Comparison of ENCODE assay signal across 12 mouse cellular contexts in genomic region chr2:34843211-34843939, GRCm38 (mm10). TPM values are rescaled to one million over a fixed set of nuclear protein-coding genes. Genes with fewer than 3 reads are reported as not detected.
DNase-seq lines count a peak whose midpoint lies in the region; ATAC-seq and TF ChIP-seq lines count a peak whose summit lies in the region.
"Had no signal": no experiment of that assay in that cellular context is flagged by ENCODE, and none has a peak within 500 bp of the region (broad histone marks: within the 10 kb centered on the region; RNA-seq: fewer than 3 reads in every experiment).

No protein-coding gene starts in this region.

- no peak overlapping the region for H3K4me2 ChIP-seq in heart, embryonic 11.5 days
- H3K4me2 ChIP-seq in midbrain, embryonic 14.5 days (ENCODE audit: low read length), result no peak overlapping the region
- H3K4me2 ChIP-seq: lung, embryonic 15.5 days; neural tube, embryonic 13.5 days had no signal

- H3K4me3 ChIP-seq in heart, adult 2 months, result no peak overlapping the region
- H3K4me3 ChIP-seq in heart, embryonic 11.5 days (ENCODE audit: low read depth, low read length), result no peak overlapping the region
- no peak overlapping the region for H3K4me3 ChIP-seq in midbrain, embryonic 10.5 days
- no peak overlapping the region for H3K4me3 ChIP-seq in midbrain, embryonic 14.5 days (replicated peaks; ENCODE audit: low read depth, low read length)
- H3K4me3 ChIP-seq: lung, embryonic 15.5 days; neural tube, embryonic 13.5 days had no signal

- no peak overlapping the region for H3K9ac ChIP-seq in heart, adult 2 months (ENCODE audit: low read depth, low read length)
- no peak overlapping the region for H3K9ac ChIP-seq in heart, embryonic 11.5 days (ENCODE audit: low read depth, low read length)
- H3K9ac ChIP-seq in midbrain, embryonic 14.5 days (replicated peaks; ENCODE audit: low read length), result no peak overlapping the region
- H3K9ac ChIP-seq: lung, embryonic 15.5 days; neural tube, embryonic 13.5 days had no signal

- intact Hi-C loops in heart, adult 2 months (cut with DNase I), result no loop called here
- intact Hi-C loops in heart, postnatal 36 days (cut with DNase I), result loop anchor here (10.0 kb wide), 1 partner anchor 121 kb away; the partner anchor contains the start of gene Traf1

- peak overlapping the region; percentile 73 for H3K27ac ChIP-seq in heart, adult 2 months
- H3K27ac ChIP-seq in heart, embryonic 11.5 days (ENCODE audit: low read depth, low read length), result no peak overlapping the region
- H3K27ac ChIP-seq in midbrain, embryonic 10.5 days (replicated peaks), result no peak overlapping the region
- no peak overlapping the region for H3K27ac ChIP-seq in midbrain, embryonic 14.5 days (replicated peaks; ENCODE audit: low read depth, low read length)
- H3K27ac ChIP-seq: lung, embryonic 15.5 days; neural tube, embryonic 13.5 days had no signal

- DNase-seq in heart, adult 2 months, result peak; percentile 83 to 85
- DNase-seq in adrenal gland, postnatal 14 days, result peak; percentile 83
- peak; percentile 76 to 77 for DNase-seq in heart, postnatal 36 days
- peak; percentile 73 to 82 for DNase-seq in lung, postnatal 4 days
- no peak for DNase-seq in midbrain, embryonic 10.5 days (ENCODE audit: low spot score)
- DNase-seq in midbrain, embryonic 14.5 days, result no peak

- WGBS in heart, adult 2 months, result 32% methylated on average over 11 of the region's 11 CpGs
- WGBS in heart, embryonic 11.5 days (ENCODE audit: insufficient replicate concordance), result 81% methylated on average over 11 of the region's 11 CpGs
- 86% methylated on average over 11 of the region's 11 CpGs for WGBS in midbrain, embryonic 10.5 days
- 85% methylated on average over 11 of the region's 11 CpGs for WGBS in midbrain, embryonic 14.5 days

- no peak for TF ChIP-seq CTCF in heart, adult 2 months (IDR thresholded peaks at IDR 0.05)

- no peaks in the 10 kb centered on the region for H3K79me2 ChIP-seq in heart, adult 2 months (replicated peaks; ENCODE audit: control insufficient read depth, insufficient read depth, low read length)

- no peaks in the 10 kb centered on the region for H3K9me3 ChIP-seq in heart, embryonic 11.5 days (replicated peaks; ENCODE audit: control insufficient read depth, low read length)
- no peaks in the 10 kb centered on the region for H3K9me3 ChIP-seq in midbrain, embryonic 10.5 days (replicated peaks)
- no peaks in the 10 kb centered on the region for H3K9me3 ChIP-seq in midbrain, embryonic 14.5 days (ENCODE audit: control insufficient read depth, low read length)
- H3K9me3 ChIP-seq: lung, embryonic 15.5 days; neural tube, embryonic 13.5 days had no signal

- ATAC-seq in heart, embryonic 11.5 days (replicated peaks; ENCODE audit: insufficient number of reproducible peaks, low FRiP score, low TSS enrichment), result no peak
- no peak for ATAC-seq in midbrain, embryonic 14.5 days (ENCODE audit: low FRiP score, low TSS enrichment)
- no peak for ATAC-seq in erythroid progenitor cell, adult 5-6 weeks (replicated peaks; ENCODE audit: low FRiP score, poor library complexity, severe bottlenecking)

- no peaks in the 10 kb centered on the region for H3K27me3 ChIP-seq in heart, adult 2 months (ENCODE audit: control insufficient read depth, insufficient read depth, low read length)
- no peaks in the 10 kb centered on the region for H3K27me3 ChIP-seq in heart, embryonic 11.5 days (ENCODE audit: control insufficient read depth, insufficient read depth, low read length)
- H3K27me3 ChIP-seq in midbrain, embryonic 10.5 days (ENCODE audit: low read depth, poor library complexity, severe bottlenecking), result no peaks in the 10 kb centered on the region
- no peaks in the 10 kb centered on the region for H3K27me3 ChIP-seq in midbrain, embryonic 14.5 days (ENCODE audit: control insufficient read depth, insufficient read depth, low read length)
- H3K27me3 ChIP-seq: neural tube, embryonic 13.5 days had no signal

- peak; percentile 88 for TF ChIP-seq EP300 in heart, adult 2 months (IDR thresholded peaks at IDR 0.05; ENCODE audit: insufficient read depth, low read depth, low read length)

- no peaks in the 10 kb centered on the region for H3K36me3 ChIP-seq in heart, adult 2 months (ENCODE audit: control insufficient read depth, insufficient read depth, low read length)
- no peaks in the 10 kb centered on the region for H3K36me3 ChIP-seq in heart, embryonic 11.5 days (ENCODE audit: control insufficient read depth, insufficient read depth, low read length)
- 0 out of 2 replicates have a peak, but pooled peaks cover 3% of the 10 kb centered on the region for H3K36me3 ChIP-seq in midbrain, embryonic 10.5 days
- H3K36me3 ChIP-seq in midbrain, embryonic 14.5 days (ENCODE audit: control insufficient read depth, insufficient read depth, low read length), result no peaks in the 10 kb centered on the region
- H3K36me3 ChIP-seq: lung, embryonic 15.5 days; neural tube, embryonic 13.5 days had no signal

- TF ChIP-seq POLR2A in heart, adult 2 months (IDR thresholded peaks at IDR 0.05; ENCODE audit: insufficient read depth, low read depth, low read length), result peak; percentile 43; the same call in 1 of the 2 replicates

- H3K4me1 ChIP-seq in heart, adult 2 months (ENCODE audit: control insufficient read depth, insufficient read depth, low read length), result peaks cover 1% of the 10 kb centered on the region
- H3K4me1 ChIP-seq in heart, embryonic 11.5 days (ENCODE audit: control insufficient read depth, insufficient read depth, low read length), result no peaks in the 10 kb centered on the region
- H3K4me1 ChIP-seq in midbrain, embryonic 10.5 days, result no peaks in the 10 kb centered on the region
- H3K4me1 ChIP-seq in midbrain, embryonic 14.5 days (ENCODE audit: control insufficient read depth, insufficient read depth, low read length), result no peaks in the 10 kb centered on the region
- H3K4me1 ChIP-seq: lung, embryonic 15.5 days; neural tube, embryonic 13.5 days had no signal

RNA-seq across cellular contexts. Expression of gene Gm34653, which starts 10.6 kb away (rescaled TPM):
- total RNA-seq in heart, adult 2 months (2021), result not detected
- not detected in 2 replicates for polyA plus RNA-seq in heart, adult 2 months (2012; rRNA removed)
- not detected in 2 replicates for polyA plus RNA-seq in heart, embryonic 11.5 days (2014; fragmentation: Nextera tagmentation; extraction: Ambion mirVana)
- total RNA-seq in adrenal gland, postnatal 14 days (2021), result not detected in 2 replicates
- total RNA-seq in heart, postnatal 36 days (2021), result not detected
- not detected in 2 replicates for polyA plus RNA-seq in midbrain, embryonic 10.5 days (2016; fragmentation: Nextera tagmentation; extraction: Ambion mirVana)
- polyA plus RNA-seq in midbrain, embryonic 14.5 days (2014; fragmentation: Nextera tagmentation; extraction: Ambion mirVana), result 0.13 TPM in 1 of 2 replicates, not detected in the other
- total RNA-seq in erythroid progenitor cell, adult 5-6 weeks (2015; ENCODE audit: low replicate concordance), result 1.3 TPM in 1 of 2 replicates, not detected in the other
- total RNA-seq in erythroid progenitor cell, adult 5-6 weeks (2017; ENCODE audit: low replicate concordance), result not detected in 2 replicates
- total RNA-seq: layer of hippocampus, adult 8-10 months had no signal
- polyA plus RNA-seq: embryonic facial prominence, embryonic 14.5 days; lung, embryonic 15.5 days; neural tube, embryonic 13.5 days had no signal

RNA-seq across cellular contexts. Expression of gene Fbxw2, which starts 17.3 kb away (rescaled TPM):
- total RNA-seq in heart, adult 2 months (2021), result 10 to 100 TPM; 40.2 to 45.3 TPM
- polyA plus RNA-seq in heart, adult 2 months (2012; rRNA removed), result 29.5 and 49.2 TPM in 2 replicates
- 46.9 and 61.2 TPM in 2 replicates for polyA plus RNA-seq in heart, embryonic 11.5 days (2014; fragmentation: Nextera tagmentation; extraction: Ambion mirVana)
- 67.5 and 75.5 TPM in 2 replicates for total RNA-seq in adrenal gland, postnatal 14 days (2021)
- total RNA-seq in heart, postnatal 36 days (2021), result 10 to 100 TPM; 50.4 to 55.3 TPM
- polyA plus RNA-seq in midbrain, embryonic 10.5 days (2016; fragmentation: Nextera tagmentation; extraction: Ambion mirVana), result 74.0 and 80.3 TPM in 2 replicates
- polyA plus RNA-seq in midbrain, embryonic 14.5 days (2014; fragmentation: Nextera tagmentation; extraction: Ambion mirVana), result 75.3 and 91.5 TPM in 2 replicates
- total RNA-seq in erythroid progenitor cell, adult 5-6 weeks (2015; ENCODE audit: low replicate concordance), result 92.6 and 93.5 TPM in 2 replicates
- 95.5 and 121 TPM in 2 replicates for total RNA-seq in erythroid progenitor cell, adult 5-6 weeks (2017; ENCODE audit: low replicate concordance)

RNA-seq across cellular contexts. Expression of gene Cutal, which starts 30.8 kb away (rescaled TPM):
- total RNA-seq in heart, adult 2 months (2021), result under 1 TPM; 0.37 to 0.61 TPM
- 1.7 and 2.9 TPM in 2 replicates for polyA plus RNA-seq in heart, adult 2 months (2012; rRNA removed)
- 0.14 TPM in 1 of 2 replicates, not detected in the other for polyA plus RNA-seq in heart, embryonic 11.5 days (2014; fragmentation: Nextera tagmentation; extraction: Ambion mirVana)
- total RNA-seq in adrenal gland, postnatal 14 days (2021), result 0.38 and 6.5 TPM in 2 replicates
- under 1 TPM; 0.69 to 0.76 TPM for total RNA-seq in heart, postnatal 36 days (2021)
- polyA plus RNA-seq in midbrain, embryonic 10.5 days (2016; fragmentation: Nextera tagmentation; extraction: Ambion mirVana), result 0.11 TPM in 1 of 2 replicates, not detected in the other
- polyA plus RNA-seq in midbrain, embryonic 14.5 days (2014; fragmentation: Nextera tagmentation; extraction: Ambion mirVana), result 0.59 TPM in 1 of 2 replicates, not detected in the other
- total RNA-seq in erythroid progenitor cell, adult 5-6 weeks (2015; ENCODE audit: low replicate concordance), result not detected in 2 replicates
- not detected in 2 replicates for total RNA-seq in erythroid progenitor cell, adult 5-6 weeks (2017; ENCODE audit: low replicate concordance)
- polyA plus RNA-seq: embryonic facial prominence, embryonic 14.5 days had no signal

RNA-seq across cellular contexts. Expression of gene Psmd5, which starts 31.4 kb away (rescaled TPM):
- total RNA-seq in heart, adult 2 months (2021), result 10 to 100 TPM; 11.3 to 12.9 TPM
- 8.1 and 13.8 TPM in 2 replicates for polyA plus RNA-seq in heart, adult 2 months (2012; rRNA removed)
- 68.0 and 71.6 TPM in 2 replicates for polyA plus RNA-seq in heart, embryonic 11.5 days (2014; fragmentation: Nextera tagmentation; extraction: Ambion mirVana)
- total RNA-seq in adrenal gland, postnatal 14 days (2021), result 32.2 and 39.5 TPM in 2 replicates
- total RNA-seq in heart, postnatal 36 days (2021), result 10 to 100 TPM; 13.0 to 14.3 TPM
- 135 and 139 TPM in 2 replicates for polyA plus RNA-seq in midbrain, embryonic 10.5 days (2016; fragmentation: Nextera tagmentation; extraction: Ambion mirVana)
- 107 and 112 TPM in 2 replicates for polyA plus RNA-seq in midbrain, embryonic 14.5 days (2014; fragmentation: Nextera tagmentation; extraction: Ambion mirVana)
- 56.6 and 66.0 TPM in 2 replicates for total RNA-seq in erythroid progenitor cell, adult 5-6 weeks (2015; ENCODE audit: low replicate concordance)
- total RNA-seq in erythroid progenitor cell, adult 5-6 weeks (2017; ENCODE audit: low replicate concordance), result 37.2 and 65.2 TPM in 2 replicates

RNA-seq across cellular contexts. Expression of gene Rabepk, which starts 43.7 kb away (rescaled TPM):
- total RNA-seq in heart, adult 2 months (2021), result 10 to 100 TPM; 12.1 to 13.3 TPM
- polyA plus RNA-seq in heart, adult 2 months (2012; rRNA removed), result 19.3 and 23.4 TPM in 2 replicates
- polyA plus RNA-seq in heart, embryonic 11.5 days (2014; fragmentation: Nextera tagmentation; extraction: Ambion mirVana), result 29.2 and 29.7 TPM in 2 replicates
- 24.8 and 29.7 TPM in 2 replicates for total RNA-seq in adrenal gland, postnatal 14 days (2021)
- 10 to 100 TPM; 12.2 to 14.2 TPM for total RNA-seq in heart, postnatal 36 days (2021)
- 40.3 and 41.6 TPM in 2 replicates for polyA plus RNA-seq in midbrain, embryonic 10.5 days (2016; fragmentation: Nextera tagmentation; extraction: Ambion mirVana)
- 20.3 and 25.4 TPM in 2 replicates for polyA plus RNA-seq in midbrain, embryonic 14.5 days (2014; fragmentation: Nextera tagmentation; extraction: Ambion mirVana)
- total RNA-seq in erythroid progenitor cell, adult 5-6 weeks (2015; ENCODE audit: low replicate concordance), result 1.3 and 9.0 TPM in 2 replicates
- total RNA-seq in erythroid progenitor cell, adult 5-6 weeks (2017; ENCODE audit: low replicate concordance), result 1.5 and 4.7 TPM in 2 replicates

Comparison
In these comparisons a context has a peak if more than half of its experiments do, and no peak if none do; other contexts are left out.
1. DNase-seq: peak in heart, adult 2 months (2 of 2), adrenal gland, postnatal 14 days (single experiment), heart, postnatal 36 days (2 of 2) and lung, postnatal 4 days (2 of 2); none in midbrain, embryonic 10.5 days (single experiment) and midbrain, embryonic 14.5 days (single experiment).